Mouse (Mus musculus) brain, adult 2 months (tissue): ENCODE data around the gene Prps1l3.

Experiments
- DNase-seq: peaks from one replicate; pipeline ENCODE4 v3.0.0; 2011; ENCODE audit warnings: low read depth, low spot score

Prps1l3 gene

GRCm38 (mm10) chr12:57243671-57244495 is 13.7 kb downstream of the Prps1l3 start:
- no peak for DNase-seq

GRCm38 (mm10) chr12:57258572-57258971 is 28.4 kb downstream of the Prps1l3 start:
- DNase-seq = no peak

- no peak for DNase-seq
These were observed 45.2 kb downstream of the Prps1l3 start for GRCm38 (mm10) chr12:57275456-57275855.

GRCm38 (mm10) chr12:57281155-57282114 is 51.2 kb downstream of the Prps1l3 start:
- DNase-seq = peak; percentile 65

- DNase-seq = no peak
These were observed 55.3 kb downstream of the Prps1l3 start for GRCm38 (mm10) chr12:57285303-57286059.
